In the genomic region with DNA sequence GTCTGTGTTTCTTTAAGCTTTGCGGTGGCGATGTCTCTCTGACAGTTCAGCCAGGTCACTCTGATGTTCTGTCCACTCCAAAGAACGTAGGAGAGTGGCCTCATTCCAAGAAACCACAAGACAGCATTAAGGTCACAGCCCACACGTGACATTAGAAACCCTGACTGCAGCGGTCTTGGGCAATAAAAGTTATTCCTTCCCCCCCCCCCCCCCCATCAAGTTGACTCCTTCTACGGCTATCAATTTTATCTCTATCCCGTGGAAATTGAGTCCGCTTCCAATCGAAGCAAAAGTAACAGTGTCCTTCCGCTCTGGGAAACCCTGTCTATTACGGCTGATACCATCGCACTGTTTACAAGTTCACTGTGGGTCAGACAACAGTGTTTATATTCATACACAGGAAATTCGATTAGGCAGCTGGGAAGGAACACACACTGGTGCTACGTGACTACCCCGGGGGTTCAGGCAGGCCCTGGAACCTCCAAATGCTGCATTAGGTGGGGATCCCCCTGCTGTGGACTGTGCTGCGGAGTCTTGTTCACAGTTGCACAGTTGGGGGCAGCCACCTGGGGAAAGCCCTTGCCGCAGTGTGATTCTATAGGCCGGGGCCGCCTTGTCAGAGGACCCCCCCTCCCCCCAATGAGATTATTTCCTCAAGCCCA, we compare ENCODE assay signal across 8 mouse cellular contexts.
DNase-seq lines count a peak whose midpoint lies in the region; ATAC-seq and TF ChIP-seq lines count a peak whose summit lies in the region.

No protein-coding gene starts in this region.

- 3% methylated on average over 19 of the region's 19 CpGs for WGBS in liver, adult 2 months
- WGBS in intestine, embryonic 16.5 days: 22% methylated on average over 19 of the region's 19 CpGs

- peak overlapping the region; percentile 42 for H3K4me2 ChIP-seq in intestine, embryonic 16.5 days (ENCODE audit: low read depth, low read length)

- H3K27me3 ChIP-seq in liver, adult 2 months (ENCODE audit: control insufficient read depth, insufficient read depth, low read length): no peaks in the 10 kb centered on the region
- H3K27me3 ChIP-seq in intestine, embryonic 16.5 days (replicated peaks; ENCODE audit: control insufficient read depth, insufficient read depth, low read length): no peaks in the 10 kb centered on the region

- TF ChIP-seq POLR2A in liver, adult 2 months (IDR thresholded peaks at IDR 0.05; ENCODE audit: extremely low read depth, insufficient read depth, low read length): no peak

- no peaks in the 10 kb centered on the region for H3K9me3 ChIP-seq in intestine, embryonic 16.5 days (ENCODE audit: control insufficient read depth, low read length)

- no peak for TF ChIP-seq CTCF in liver, adult 2 months (IDR thresholded peaks at IDR 0.05; ENCODE audit: low read depth, low read length)

- peak overlapping the region; percentile 37 for H3K9ac ChIP-seq in liver, adult 2 months (ENCODE audit: low read depth, low read length)
- H3K9ac ChIP-seq in intestine, embryonic 16.5 days (ENCODE audit: low read depth, low read length): peak overlapping the region; percentile 57

- no peaks in the 10 kb centered on the region for H3K36me3 ChIP-seq in liver, adult 2 months (ENCODE audit: control insufficient read depth, insufficient read depth, low read length)
- H3K36me3 ChIP-seq in intestine, embryonic 16.5 days (ENCODE audit: control insufficient read depth, insufficient read depth, low read length): no peaks in the 10 kb centered on the region

- H3K79me2 ChIP-seq in liver, adult 2 months (ENCODE audit: control insufficient read depth, insufficient read depth, low read length): peaks cover 49% of the 10 kb centered on the region; the same call in 1 of the 2 replicates

- peaks cover 50% of the 10 kb centered on the region for H3K4me1 ChIP-seq in liver, adult 2 months (ENCODE audit: control insufficient read depth, insufficient read depth, low read length)
- peaks cover 83% of the 10 kb centered on the region for H3K4me1 ChIP-seq in intestine, embryonic 16.5 days (ENCODE audit: control insufficient read depth, insufficient read depth, low read length)

- H3K4me3 ChIP-seq in liver, adult 2 months (ENCODE audit: insufficient read depth, low read depth, low read length): no peak overlapping the region; the same call in 1 of the 2 replicates
- 0 out of 2 replicates have a peak overlapping the region, but pooled peaks have one; percentile 3 for H3K4me3 ChIP-seq in intestine, embryonic 16.5 days (ENCODE audit: low read length)

- H3K27ac ChIP-seq in liver, adult 2 months (replicated peaks; ENCODE audit: insufficient read depth, low read depth, low read length): peak overlapping the region; percentile 88
- H3K27ac ChIP-seq in intestine, embryonic 16.5 days (ENCODE audit: low read length): peak overlapping the region; percentile 94

- peak; percentile 93 for DNase-seq in liver, adult 2 months (ENCODE audit: extremely low read depth, low read depth, low spot score)
- DNase-seq in liver: no peak
- DNase-seq in adrenal gland, postnatal 36 days: peak; percentile 56 to 63
- peak; percentile 78 for DNase-seq in lung, postnatal 25 days (ENCODE audit: low spot score)
- DNase-seq in thymus, postnatal 4 days: no peak
- DNase-seq in thymus, adult 18-20 months: no peak
- no peak for DNase-seq in T-cell, adult 2 months (ENCODE audit: low spot score)

- ATAC-seq in intestine, embryonic 16.5 days: peak; percentile 37

Comparison
In these comparisons a context has a peak if more than half of its experiments do, and no peak if none do; other contexts are left out.
1. DNase-seq: peak in liver, adult 2 months (single experiment), adrenal gland, postnatal 36 days (2 of 2) and lung, postnatal 25 days (single experiment); none in liver (single experiment), thymus, postnatal 4 days (single experiment), thymus, adult 18-20 months (0 of 2) and T-cell, adult 2 months (single experiment).